8 mouse cellular contexts compared by ENCODE assay signal in genomic region chr10:108162297-108163020, GRCm38 (mm10). TPM values are rescaled to one million over a fixed set of nuclear protein-coding genes. Genes with fewer than 3 reads are reported as not detected.
DNase-seq lines count a peak whose midpoint lies in the region; ATAC-seq and TF ChIP-seq lines count a peak whose summit lies in the region.

No protein-coding gene starts in this region.

- WGBS in embryonic facial prominence, embryonic 10.5 days = under 1% methylated on average over 78 of the region's 79 CpGs
- WGBS in heart, embryonic 15.5 days = under 1% methylated on average over 70 of the region's 79 CpGs
- WGBS in stomach, postnatal 0 days = under 1% methylated on average over 63 of the region's 79 CpGs

- intact Hi-C loops in left cerebral cortex, postnatal 36 days (cut with DNase I) = loop anchor here (5.0 to 10.0 kb wide), 3 partner anchors 75 to 230 kb away; no protein-coding TSS in a partner anchor

- peaks cover 9% of the 10 kb centered on the region for H3K27me3 ChIP-seq in G1E (ENCODE audit: insufficient read depth, low read length)
- no peaks in the 10 kb centered on the region for H3K27me3 ChIP-seq in embryonic facial prominence, embryonic 10.5 days (replicated peaks; ENCODE audit: low read depth, poor library complexity, severe bottlenecking)
- H3K27me3 ChIP-seq in heart, embryonic 15.5 days = no peaks in the 10 kb centered on the region
- H3K27me3 ChIP-seq in stomach, postnatal 0 days (ENCODE audit: control insufficient read depth, insufficient read depth, low read length) = no peaks in the 10 kb centered on the region

- peak; percentile 30 for DNase-seq in gastrocnemius, adult 18-20 months (ENCODE audit: low spot score)
- DNase-seq in gastrocnemius, postnatal 10 days = no peak
- DNase-seq in G1E (ENCODE audit: low spot score) = peak; percentile 23
- no peak for DNase-seq in embryonic facial prominence, embryonic 10.5 days (ENCODE audit: low spot score)
- DNase-seq in left cerebral cortex, postnatal 36 days (ENCODE audit: low spot score in 2 of 2) = peak; percentile 63 to 64
- DNase-seq in mesoderm, embryonic 11.5 days (ENCODE audit: low read depth, low spot score) = peak; percentile 31
- peak; percentile 56 for DNase-seq in stomach, postnatal 0 days (ENCODE audit: low spot score)

- H3K4me3 ChIP-seq in G1E (ENCODE audit: low read depth, low read length) = peak overlapping the region; percentile 100
- H3K4me3 ChIP-seq in embryonic facial prominence, embryonic 10.5 days = peak overlapping the region; percentile 90
- H3K4me3 ChIP-seq in heart, embryonic 15.5 days = peak overlapping the region; percentile 94
- H3K4me3 ChIP-seq in stomach, postnatal 0 days (ENCODE audit: low read depth, low read length) = peak overlapping the region; percentile 100

- no peak for TF ChIP-seq CTCF in G1E (IDR thresholded peaks at IDR 0.05; ENCODE audit: low read depth, low read length)
- TF ChIP-seq CTCF in stomach, postnatal 0 days (IDR thresholded peaks at IDR 0.05; ENCODE audit: low read depth) = no peak

- peaks cover 15% of the 10 kb centered on the region for H3K36me3 ChIP-seq in G1E (replicated peaks)
- 0 out of 2 replicates have a peak, but pooled peaks cover 3% of the 10 kb centered on the region for H3K36me3 ChIP-seq in embryonic facial prominence, embryonic 10.5 days (replicated peaks)
- no peaks in the 10 kb centered on the region for H3K36me3 ChIP-seq in heart, embryonic 15.5 days
- no peaks in the 10 kb centered on the region for H3K36me3 ChIP-seq in stomach, postnatal 0 days (ENCODE audit: control insufficient read depth, insufficient read depth, low read length)

- no peaks in the 10 kb centered on the region for H3K9me3 ChIP-seq in G1E (replicated peaks)
- no peaks in the 10 kb centered on the region for H3K9me3 ChIP-seq in embryonic facial prominence, embryonic 10.5 days
- H3K9me3 ChIP-seq in heart, embryonic 15.5 days (replicated peaks) = no peaks in the 10 kb centered on the region
- H3K9me3 ChIP-seq in stomach, postnatal 0 days (ENCODE audit: control insufficient read depth, low read length) = no peaks in the 10 kb centered on the region

- peak; percentile 23; the same call in 1 of the 2 replicates for ATAC-seq in G1E (ENCODE audit: extremely low read depth, insufficient number of reproducible peaks, low FRiP score, poor library complexity, severe bottlenecking)
- ATAC-seq in heart, embryonic 15.5 days (replicated peaks; ENCODE audit: insufficient number of reproducible peaks, insufficient read depth, low FRiP score, low read depth) = peak; percentile 16
- peak; percentile 38 for ATAC-seq in stomach, postnatal 0 days (ENCODE audit: low FRiP score, low TSS enrichment)

- peak overlapping the region; percentile 72 for H3K4me2 ChIP-seq in heart, embryonic 15.5 days
- peak overlapping the region; percentile 67 for H3K4me2 ChIP-seq in stomach, postnatal 0 days (replicated peaks; ENCODE audit: low read depth)

- peak overlapping the region; percentile 100 for H3K9ac ChIP-seq in heart, embryonic 15.5 days
- H3K9ac ChIP-seq in stomach, postnatal 0 days (ENCODE audit: low read length) = peak overlapping the region; percentile 100

- peaks cover 22% of the 10 kb centered on the region for H3K4me1 ChIP-seq in G1E (ENCODE audit: insufficient read depth, low read depth, low read length)
- peaks cover 25% of the 10 kb centered on the region for H3K4me1 ChIP-seq in embryonic facial prominence, embryonic 10.5 days
- H3K4me1 ChIP-seq in heart, embryonic 15.5 days (replicated peaks) = peaks cover 24% of the 10 kb centered on the region
- 0 out of 2 replicates have a peak, but pooled peaks cover 3% of the 10 kb centered on the region for H3K4me1 ChIP-seq in stomach, postnatal 0 days (replicated peaks; ENCODE audit: control insufficient read depth, insufficient read depth)

- peak overlapping the region; percentile 99 for H3K27ac ChIP-seq in embryonic facial prominence, embryonic 10.5 days (replicated peaks)
- peak overlapping the region; percentile 99 for H3K27ac ChIP-seq in heart, embryonic 15.5 days
- peak overlapping the region; percentile 99 for H3K27ac ChIP-seq in stomach, postnatal 0 days (replicated peaks)

- TF ChIP-seq EP300 in stomach, postnatal 0 days (optimal IDR thresholded peaks at IDR 0.05) = peak; percentile 20

RNA-seq across cellular contexts. Expression of gene Ppp1r12a, which starts 0.5 kb away (rescaled TPM):
- total RNA-seq in gastrocnemius, adult 18-20 months (2021) = 10 to 100 TPM; 19.4 to 25.6 TPM
- 10 to 100 TPM; 48.7 to 65.4 TPM for total RNA-seq in gastrocnemius, postnatal 10 days (2021)
- total RNA-seq in G1E (2014; fragmentation: Nextera tagmentation) (146 and 166 TPM in 2 replicates), G1E (2017) (128 and 168 TPM in 2 replicates)
- 10.9 and 15.1 TPM in 2 replicates for polyA plus RNA-seq in G1E (2012)
- 78.1 and 84.3 TPM in 2 replicates for polyA plus RNA-seq in embryonic facial prominence, embryonic 10.5 days (2016; fragmentation: Nextera tagmentation; extraction: Ambion mirVana)
- 88.9 and 90.9 TPM in 2 replicates for polyA plus RNA-seq in heart, embryonic 15.5 days (2015; fragmentation: Nextera tagmentation; extraction: Ambion mirVana)
- total RNA-seq in left cerebral cortex, postnatal 36 days (2021) = 100 to 1,000 TPM; 124 to 162 TPM
- 71.1 and 72.5 TPM in 2 replicates for polyA plus RNA-seq in stomach, postnatal 0 days (2015; fragmentation: Nextera tagmentation; extraction: Ambion mirVana)

Comparison
In these comparisons a context has a peak if more than half of its experiments do, and no peak if none do; other contexts are left out.
1. DNase-seq: peak in gastrocnemius, adult 18-20 months (single experiment), G1E (single experiment), left cerebral cortex, postnatal 36 days (2 of 2), mesoderm, embryonic 11.5 days (single experiment) and stomach, postnatal 0 days (single experiment); none in gastrocnemius, postnatal 10 days (single experiment) and embryonic facial prominence, embryonic 10.5 days (single experiment).
2. Peak in every context shown above with its lines, with median percentiles within 50 percentile points of each other: ATAC-seq, H3K4me3 ChIP-seq and H3K27ac ChIP-seq.